Mouse (Mus musculus) liver, embryonic 14.5 days (tissue): Measurements from ENCODE around the gene Arhgef17.

ENCODE experiments used
- CTCF ChIP-seq: IDR thresholded peaks from 2 replicates; pipeline ENCODE4 v1.5.1; 2016; ENCODE audit warnings: antibody characterized with exemption, low read depth, control low read depth
- EP300 ChIP-seq: IDR thresholded peaks from 2 replicates; pipeline ENCODE4 v1.6.1; 2016; ENCODE audit warnings: antibody characterized with exemption, low read depth

- TF ChIP-seq CTCF (peak; percentile 52), EP300 (no peak)
These were observed 26.5 kb upstream of the Arhgef17 start for GRCm38 (mm10) chr7:100958426-100958825.
